Mouse (Mus musculus): Measurements from ENCODE around the gene Thnsl2. TPM values are rescaled to one million over a fixed set of nuclear protein-coding genes. Genes with fewer than 3 reads are reported as not detected.

The Thnsl2 gene
- 2.1 and 2.5 TPM in 2 replicates for polyA plus RNA-seq (2012; rRNA removed)

- 1% methylated on average over 32 of the region's 32 CpGs for WGBS
- peaks cover 2% of the 10 kb centered on the region; the same call in 1 of the 2 replicates for H3K27me3 ChIP-seq (ENCODE audit: control insufficient read depth, insufficient read depth, low read length)
- TF ChIP-seq POLR2A (IDR thresholded peaks at IDR 0.05; ENCODE audit: low read depth, low read length): no peak
- TF ChIP-seq CTCF (IDR thresholded peaks at IDR 0.05; ENCODE audit: extremely low read depth, insufficient read depth, insufficient read length, insufficient replicate concordance): 0 out of 2 replicates have a peak, but pooled peaks have one; percentile 2
- peak in 1 of 2 experiments; percentile 12 for DNase-seq (ENCODE audit: low read depth in 1 of 2, low spot score in 2 of 2)
- peaks cover 2% of the 10 kb centered on the region; the same call in 1 of the 2 replicates for H3K4me1 ChIP-seq (ENCODE audit: control insufficient read depth, insufficient read depth, insufficient read length)
- H3K27ac ChIP-seq (ENCODE audit: insufficient read depth, low read length): no peak within 1 kb of the TSS
- no peaks in the 10 kb centered on the region for H3K36me3 ChIP-seq (ENCODE audit: control insufficient read depth, insufficient read depth, low read length)
- H3K4me3 ChIP-seq (ENCODE audit: extremely low read depth, insufficient read depth, insufficient read length): peak within 1 kb of the TSS; percentile 77
These were observed at the start of gene Thnsl2 for GRCm38 (mm10) chr6:71143894-71144455. Thnsl2 (minus strand) TSS chr6:71144439.

- WGBS: 80% methylated on average over 6 of the region's 6 CpGs
- H3K27me3 ChIP-seq (ENCODE audit: control insufficient read depth, insufficient read depth, low read length): no peaks in the 10 kb centered on the region
- H3K4me1 ChIP-seq (ENCODE audit: control insufficient read depth, insufficient read depth, insufficient read length): no peaks in the 10 kb centered on the region
- no peak overlapping the region for H3K4me3 ChIP-seq (ENCODE audit: extremely low read depth, insufficient read depth, insufficient read length)
- TF ChIP-seq POLR2A (IDR thresholded peaks at IDR 0.05; ENCODE audit: low read depth, low read length) (no peak), CTCF (IDR thresholded peaks at IDR 0.05; ENCODE audit: extremely low read depth, insufficient read depth, insufficient read length, insufficient replicate concordance) (no peak)
- no peak for DNase-seq (ENCODE audit: low read depth in 1 of 2, low spot score in 2 of 2)
- no peak overlapping the region for H3K27ac ChIP-seq (ENCODE audit: insufficient read depth, low read length)
- H3K36me3 ChIP-seq (ENCODE audit: control insufficient read depth, insufficient read depth, low read length): no peaks in the 10 kb centered on the region
These were observed 49.0 kb upstream of the Thnsl2 start for GRCm38 (mm10) chr6:71193151-71193740.

DNA sequence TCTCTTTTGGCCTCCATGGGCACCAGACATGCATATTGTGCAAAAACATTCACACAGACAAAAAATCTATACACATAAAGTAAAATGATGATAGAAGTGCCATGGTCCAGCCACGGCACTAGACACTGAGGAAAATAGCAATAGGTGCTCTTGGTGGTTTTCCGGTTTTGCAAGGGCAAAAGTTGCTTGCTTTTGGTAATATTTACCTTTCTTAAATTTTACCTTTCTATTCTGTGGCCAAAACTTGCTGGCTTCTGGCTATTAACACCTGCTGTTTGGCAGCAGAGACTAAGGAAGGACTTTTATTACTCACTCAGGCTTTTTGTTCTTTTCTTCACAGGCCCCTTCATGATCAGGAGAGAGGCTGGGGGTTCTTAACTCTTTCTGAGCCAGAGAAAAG lies 46.3 kb upstream of the Thnsl2 start:
- no peak for DNase-seq (ENCODE audit: low read depth in 1 of 2, low spot score in 2 of 2)
- Histone ChIP-seq H3K27ac (ENCODE audit: insufficient read depth, low read length) (no peak overlapping the region), H3K4me1 (ENCODE audit: control insufficient read depth, insufficient read depth, insufficient read length) (no peaks in the 10 kb centered on the region), H3K4me3 (ENCODE audit: extremely low read depth, insufficient read depth, insufficient read length) (no peak overlapping the region), H3K36me3 (ENCODE audit: control insufficient read depth, insufficient read depth, low read length) (no peaks in the 10 kb centered on the region), H3K27me3 (ENCODE audit: control insufficient read depth, insufficient read depth, low read length) (no peaks in the 10 kb centered on the region)
- TF ChIP-seq POLR2A (IDR thresholded peaks at IDR 0.05; ENCODE audit: low read depth, low read length): no peak
- no peak for TF ChIP-seq CTCF (IDR thresholded peaks at IDR 0.05; ENCODE audit: extremely low read depth, insufficient read depth, insufficient read length, insufficient replicate concordance)
- 91% methylated on average over 2 of the region's 2 CpGs for WGBS

- Histone ChIP-seq H3K4me1 (ENCODE audit: control insufficient read depth, insufficient read depth, insufficient read length) (no peaks in the 10 kb centered on the region), H3K36me3 (ENCODE audit: control insufficient read depth, insufficient read depth, low read length) (no peaks in the 10 kb centered on the region), H3K27me3 (ENCODE audit: control insufficient read depth, insufficient read depth, low read length) (no peaks in the 10 kb centered on the region), H3K4me3 (ENCODE audit: extremely low read depth, insufficient read depth, insufficient read length) (no peak overlapping the region), H3K27ac (ENCODE audit: insufficient read depth, low read length) (no peak overlapping the region)
- no peak for DNase-seq (ENCODE audit: low read depth in 1 of 2, low spot score in 2 of 2)
- no peak for TF ChIP-seq CTCF (IDR thresholded peaks at IDR 0.05; ENCODE audit: extremely low read depth, insufficient read depth, insufficient read length, insufficient replicate concordance)
- no peak for TF ChIP-seq POLR2A (IDR thresholded peaks at IDR 0.05; ENCODE audit: low read depth, low read length)
- 74% methylated on average over 1 of the region's 1 CpGs for WGBS
These were observed 45.3 kb upstream of the Thnsl2 start for GRCm38 (mm10) chr6:71189578-71189977.

DNA sequence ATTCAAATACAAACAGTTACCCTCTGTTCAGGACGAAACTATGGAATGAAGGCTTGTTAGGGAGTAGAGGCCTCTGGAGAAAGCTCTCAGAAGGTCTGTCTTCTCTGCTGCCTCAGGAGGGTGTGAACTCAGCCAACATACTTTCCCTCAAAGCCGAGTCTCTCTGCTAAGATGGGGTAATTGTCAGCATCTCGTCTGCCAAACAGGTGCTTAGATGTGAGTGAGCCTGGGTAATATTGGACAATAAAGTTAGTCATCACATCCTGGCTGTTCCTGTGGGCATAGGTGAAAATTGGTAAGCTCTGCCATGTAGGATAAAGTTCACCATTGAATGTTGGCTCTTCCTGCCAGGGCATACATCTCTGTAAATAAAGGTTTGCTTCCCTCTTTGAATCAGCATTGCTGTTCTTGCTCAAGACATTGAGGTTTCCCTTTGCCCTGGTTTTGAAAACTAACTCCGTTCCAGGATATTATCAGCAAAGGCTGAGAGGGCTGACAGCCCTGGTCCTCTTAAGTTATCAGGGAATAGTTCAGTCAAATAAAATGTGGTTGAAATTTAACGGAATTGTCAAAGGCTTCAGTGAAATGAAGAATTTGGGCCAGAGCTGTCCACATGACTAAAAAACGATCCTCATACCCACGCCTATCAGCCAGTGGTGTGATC lies 40.8 kb upstream of the Thnsl2 start:
- no peak for DNase-seq (ENCODE audit: low read depth in 1 of 2, low spot score in 2 of 2)
- Histone ChIP-seq H3K36me3 (ENCODE audit: control insufficient read depth, insufficient read depth, low read length) (no peaks in the 10 kb centered on the region), H3K27me3 (ENCODE audit: control insufficient read depth, insufficient read depth, low read length) (no peaks in the 10 kb centered on the region), H3K4me1 (ENCODE audit: control insufficient read depth, insufficient read depth, insufficient read length) (no peaks in the 10 kb centered on the region), H3K4me3 (ENCODE audit: extremely low read depth, insufficient read depth, insufficient read length) (no peak overlapping the region), H3K27ac (ENCODE audit: insufficient read depth, low read length) (no peak overlapping the region)
- 88% methylated on average over 7 of the region's 7 CpGs for WGBS
- no peak for TF ChIP-seq CTCF (IDR thresholded peaks at IDR 0.05; ENCODE audit: extremely low read depth, insufficient read depth, insufficient read length, insufficient replicate concordance)
- TF ChIP-seq POLR2A (IDR thresholded peaks at IDR 0.05; ENCODE audit: low read depth, low read length): no peak

- no peak overlapping the region for H3K4me3 ChIP-seq (ENCODE audit: extremely low read depth, insufficient read depth, insufficient read length)
- 81% methylated on average over 1 of the region's 1 CpGs for WGBS
These were observed 36.4 kb upstream of the Thnsl2 start for GRCm38 (mm10) chr6:71180596-71180995.

More at GRCm38 (mm10) chr6:71180596-71180995, 36.4 kb upstream of the Thnsl2 start:
- no peaks in the 10 kb centered on the region for H3K36me3 ChIP-seq (ENCODE audit: control insufficient read depth, insufficient read depth, low read length)
- no peaks in the 10 kb centered on the region for H3K27me3 ChIP-seq (ENCODE audit: control insufficient read depth, insufficient read depth, low read length)
- DNase-seq (ENCODE audit: low read depth in 1 of 2, low spot score in 2 of 2): no peak
- H3K27ac ChIP-seq (ENCODE audit: insufficient read depth, low read length): no peak overlapping the region
- TF ChIP-seq POLR2A (IDR thresholded peaks at IDR 0.05; ENCODE audit: low read depth, low read length) (no peak), CTCF (IDR thresholded peaks at IDR 0.05; ENCODE audit: extremely low read depth, insufficient read depth, insufficient read length, insufficient replicate concordance) (no peak)
- no peaks in the 10 kb centered on the region for H3K4me1 ChIP-seq (ENCODE audit: control insufficient read depth, insufficient read depth, insufficient read length)
